ENCODE assay signal across 22 mouse cellular contexts in genomic region chr4:48952965-48953364, GRCm38 (mm10).
"Had no signal": no experiment of that assay in that cellular context is flagged by ENCODE, and none has a peak within 500 bp of the region (broad histone marks: within the 10 kb centered on the region; RNA-seq: fewer than 3 reads in every experiment).

No protein-coding gene starts in this region.

- DNase-seq: heart, postnatal 10 days; heart, postnatal 14 days; heart, postnatal 36 days; heart, postnatal 4 days; kidney, adult 11 months; kidney, adult 18-20 months; kidney, adult 2 months; kidney, adult 8-10 months; kidney, adult 9 months; kidney, postnatal 10 days; kidney, postnatal 14 days; kidney, postnatal 25 days; kidney, postnatal 36 days; kidney, postnatal 4 days; layer of hippocampus, adult 9-11 months; layer of hippocampus, postnatal 36 days had no signal

- ATAC-seq: hindbrain, embryonic 16.5 days; hindbrain, postnatal 0 days; inflammation-experienced regulatory T-cells, adult 6 months; intestine, embryonic 15.5 days; intestine, embryonic 16.5 days; intestine, postnatal 0 days had no signal
